Mouse (Mus musculus): ENCODE measurements at regions not wholly inside any gene's neighbourhood (a gene's known extent, or its start where the extent isn't known, plus 50 kb on each side); places are given as distances from the start of the nearest gene placed in this dataset.

- no peak for ATAC-seq (replicated peaks; ENCODE audit: insufficient number of reproducible peaks, low FRiP score, low TSS enrichment, poor library complexity, severe bottlenecking)
Measured at GRCm38 (mm10) chr7:136208879-136209278, 492.7 kb upstream of the Mki67 start.

- no peak for ATAC-seq (replicated peaks; ENCODE audit: insufficient number of reproducible peaks, low FRiP score, low TSS enrichment, poor library complexity, severe bottlenecking)
Measured at GRCm38 (mm10) chr7:136209299-136210171, 493.4 kb upstream of the Mki67 start.

GRCm38 (mm10) chr7:136212492-136212891 is 496.3 kb upstream of the Mki67 start:
- no peak for ATAC-seq (replicated peaks; ENCODE audit: insufficient number of reproducible peaks, low FRiP score, low TSS enrichment, poor library complexity, severe bottlenecking)

- no peak for ATAC-seq (replicated peaks; ENCODE audit: insufficient number of reproducible peaks, low FRiP score, low TSS enrichment, poor library complexity, severe bottlenecking)
Measured at GRCm38 (mm10) chr7:136213057-136213961, 497.1 kb upstream of the Mki67 start.

- ATAC-seq (replicated peaks; ENCODE audit: insufficient number of reproducible peaks, low FRiP score, low TSS enrichment, poor library complexity, severe bottlenecking): no peak
Measured at GRCm38 (mm10) chr7:136213962-136214308, 497.8 kb upstream of the Mki67 start.

- no peak for ATAC-seq (replicated peaks; ENCODE audit: insufficient number of reproducible peaks, low FRiP score, low TSS enrichment, poor library complexity, severe bottlenecking)
Measured at GRCm38 (mm10) chr7:136214415-136214814, 498.3 kb upstream of the Mki67 start.

- no peak for ATAC-seq (replicated peaks; ENCODE audit: insufficient number of reproducible peaks, low FRiP score, low TSS enrichment, poor library complexity, severe bottlenecking)
Measured at GRCm38 (mm10) chr7:136216734-136217133, 500.6 kb upstream of the Mki67 start.

DNA sequence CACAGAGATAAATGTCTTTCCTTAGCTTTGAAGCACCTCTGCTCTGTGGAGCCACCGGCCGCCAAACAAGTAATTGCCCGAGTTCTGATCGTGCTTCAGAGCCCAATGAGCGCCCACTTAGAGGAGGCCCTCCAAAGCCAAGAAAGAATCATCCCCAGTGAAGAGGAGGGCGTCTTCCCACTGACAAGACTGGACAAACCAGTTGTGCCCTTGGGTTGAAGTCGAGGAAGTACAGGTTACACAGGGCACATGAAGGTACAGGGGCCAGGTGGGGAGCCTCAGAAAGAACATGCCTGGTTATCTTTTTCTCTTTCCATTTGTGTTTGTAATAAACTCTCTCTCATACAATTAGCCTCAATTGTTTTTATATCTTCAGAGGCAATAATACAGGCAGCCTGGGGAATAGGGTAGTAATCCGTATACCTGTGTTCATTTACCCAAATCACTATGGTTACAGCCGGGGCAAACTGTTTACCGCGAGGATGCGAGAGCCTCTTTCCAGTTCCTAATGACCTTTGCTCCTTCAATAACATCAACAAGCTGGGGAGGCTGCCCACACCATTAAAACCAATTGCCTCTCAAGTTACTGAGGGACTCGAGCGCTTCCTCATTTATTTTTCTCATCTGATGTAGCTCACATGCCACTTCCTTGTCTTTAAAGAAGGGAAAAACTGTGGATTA is 503.5 kb upstream of the Mki67 start:
- ATAC-seq (replicated peaks; ENCODE audit: insufficient number of reproducible peaks, low FRiP score, low TSS enrichment, poor library complexity, severe bottlenecking): no peak

GRCm38 (mm10) chr7:136220245-136221167 is 504.3 kb upstream of the Mki67 start:
- ATAC-seq (replicated peaks; ENCODE audit: insufficient number of reproducible peaks, low FRiP score, low TSS enrichment, poor library complexity, severe bottlenecking): no peak

- no peak for ATAC-seq (replicated peaks; ENCODE audit: insufficient number of reproducible peaks, low FRiP score, low TSS enrichment, poor library complexity, severe bottlenecking)
Measured at GRCm38 (mm10) chr7:136221620-136222019, 505.5 kb upstream of the Mki67 start.

GRCm38 (mm10) chr7:136226031-136226430 is 509.9 kb upstream of the Mki67 start:
- no peak for ATAC-seq (replicated peaks; ENCODE audit: insufficient number of reproducible peaks, low FRiP score, low TSS enrichment, poor library complexity, severe bottlenecking)

GRCm38 (mm10) chr7:136228331-136228730 is 512.2 kb upstream of the Mki67 start:
- no peak for ATAC-seq (replicated peaks; ENCODE audit: insufficient number of reproducible peaks, low FRiP score, low TSS enrichment, poor library complexity, severe bottlenecking)

DNA sequence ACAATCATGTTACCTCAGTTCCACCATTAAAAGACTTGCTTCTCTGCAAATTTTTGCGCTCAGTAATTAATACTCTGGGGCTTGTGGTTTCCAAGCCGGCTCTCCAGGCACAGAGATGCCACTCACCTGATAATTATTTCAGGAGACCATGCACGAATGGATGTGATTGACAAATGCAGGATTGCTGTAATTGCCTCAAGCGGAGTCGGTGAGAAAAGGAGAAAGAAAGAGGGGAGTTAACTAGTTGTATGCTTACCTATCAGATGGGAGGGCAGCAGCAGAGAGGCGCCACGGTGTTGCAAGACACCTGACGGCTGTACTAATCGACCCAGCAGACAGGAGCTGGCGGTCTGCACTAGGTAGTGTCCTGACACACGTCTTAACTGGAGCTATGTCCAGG is 513.4 kb upstream of the Mki67 start:
- no peak for ATAC-seq (replicated peaks; ENCODE audit: insufficient number of reproducible peaks, low FRiP score, low TSS enrichment, poor library complexity, severe bottlenecking)

DNA sequence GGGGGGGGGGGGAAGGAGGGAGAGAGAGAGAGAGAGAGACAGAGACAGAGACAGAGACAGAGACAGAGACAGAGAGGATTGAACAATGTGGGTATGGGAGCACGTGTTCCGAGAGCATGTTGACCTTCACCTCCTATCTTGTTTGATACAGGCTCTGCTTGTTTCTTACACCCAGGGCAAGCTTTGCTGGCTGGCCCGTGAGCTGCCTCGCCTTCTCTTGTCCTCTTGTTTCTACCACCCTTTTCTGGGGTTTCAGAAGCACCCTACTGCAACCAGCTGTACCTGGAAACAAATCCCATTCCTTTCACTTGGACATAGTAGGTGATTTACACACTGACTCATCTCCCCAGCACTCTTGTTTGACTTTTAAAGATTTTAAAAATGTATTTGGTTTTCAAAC is 516.0 kb upstream of the Mki67 start:
- ATAC-seq (replicated peaks; ENCODE audit: insufficient number of reproducible peaks, low FRiP score, low TSS enrichment, poor library complexity, severe bottlenecking): no peak

GRCm38 (mm10) chr7:136235563-136235962 is 519.4 kb upstream of the Mki67 start:
- no peak for ATAC-seq (replicated peaks; ENCODE audit: insufficient number of reproducible peaks, low FRiP score, low TSS enrichment, poor library complexity, severe bottlenecking)

DNA sequence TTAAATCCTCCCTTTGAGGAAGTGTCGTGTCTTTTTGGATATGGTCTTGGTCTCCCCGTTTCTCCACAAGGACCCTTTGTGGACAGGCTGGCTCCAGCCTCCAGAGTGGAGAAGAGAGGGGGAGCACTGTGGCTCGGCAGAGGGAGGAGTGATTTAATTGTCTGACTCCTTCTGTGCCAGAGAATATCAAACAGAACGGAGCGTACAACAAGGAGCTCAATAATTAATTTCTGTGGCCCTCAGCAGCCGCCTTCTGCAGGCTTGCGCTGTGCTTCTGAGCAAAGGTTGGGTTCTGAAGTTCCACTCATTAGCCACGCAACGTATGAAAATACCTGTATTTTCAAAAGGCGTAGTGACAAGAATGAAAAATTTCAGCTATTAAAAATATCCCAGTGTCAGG is 520.2 kb upstream of the Mki67 start:
- ATAC-seq (replicated peaks; ENCODE audit: insufficient number of reproducible peaks, low FRiP score, low TSS enrichment, poor library complexity, severe bottlenecking): no peak

GRCm38 (mm10) chr7:136265691-136266090 is 549.5 kb upstream of the Mki67 start:
- ATAC-seq (replicated peaks; ENCODE audit: insufficient number of reproducible peaks, low FRiP score, low TSS enrichment, poor library complexity, severe bottlenecking): no peak

DNA sequence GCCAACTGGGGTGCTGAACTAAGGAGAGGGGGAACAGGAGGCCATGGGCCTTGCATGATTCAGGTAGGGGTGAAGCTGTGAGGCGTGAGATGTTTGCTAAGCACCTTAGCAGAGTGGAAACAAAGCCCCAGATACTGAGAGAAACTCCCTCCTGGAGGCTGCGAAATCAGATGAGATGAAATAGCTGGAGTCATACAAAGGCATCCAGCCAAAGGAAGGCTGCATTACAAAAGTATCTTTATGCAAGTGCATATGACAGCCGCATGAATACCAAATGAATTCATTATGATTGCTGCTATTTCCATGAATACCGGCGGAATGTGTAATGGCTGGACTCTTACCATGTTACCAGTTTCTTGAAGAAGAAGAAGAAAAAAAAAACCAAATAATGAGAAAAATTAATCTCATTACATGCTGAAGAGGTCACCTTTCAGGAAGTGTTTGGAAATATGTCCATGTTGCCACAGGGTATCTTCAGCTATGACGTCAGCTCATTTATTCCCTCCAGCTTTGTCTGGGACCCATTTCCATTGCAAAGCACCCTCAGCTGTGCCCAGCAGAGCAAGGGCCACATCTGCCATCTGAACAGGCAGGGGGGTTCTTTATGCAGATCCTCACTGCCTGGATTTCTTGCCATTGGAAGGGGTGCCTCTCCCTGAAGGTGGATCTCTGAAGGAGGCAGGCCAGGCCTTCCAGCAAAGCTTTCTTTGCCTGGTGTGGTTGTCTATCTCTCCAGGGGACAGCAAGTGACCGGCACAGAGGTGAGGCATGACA is 551.7 kb upstream of the Mki67 start:
- ATAC-seq (replicated peaks; ENCODE audit: insufficient number of reproducible peaks, low FRiP score, low TSS enrichment, poor library complexity, severe bottlenecking): no peak
